Mouse (Mus musculus): Measurements from ENCODE around the gene Fate1. TPM values are rescaled to one million over a fixed set of nuclear protein-coding genes. Genes with fewer than 3 reads are reported as not detected.

Fate1 gene
- total RNA-seq (2012; rRNA removed) = not detected in 2 replicates
- total RNA-seq (2014; rRNA removed) = not detected in 2 replicates
- not detected in 2 replicates for polyA plus RNA-seq (2012; ENCODE audit: insufficient read length, low read depth)

DNA sequence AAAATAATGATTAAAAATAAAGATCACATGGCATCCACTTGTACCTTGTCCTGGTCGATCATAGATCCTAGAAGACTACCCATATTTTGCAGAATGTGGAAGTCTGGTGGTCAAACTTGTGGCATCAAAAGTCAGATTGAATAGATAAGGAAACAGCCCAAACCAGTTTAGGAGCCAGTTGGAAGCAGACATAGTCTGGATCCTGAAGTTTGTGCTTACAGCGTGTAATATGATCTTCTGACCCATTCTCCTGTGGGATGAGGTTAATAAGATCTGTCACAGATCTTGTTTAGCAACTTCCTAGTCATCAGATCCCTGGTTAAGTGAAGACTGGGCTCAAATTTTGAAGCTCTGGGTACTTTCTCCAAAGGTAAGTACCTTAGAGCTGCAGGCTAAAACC, at the start of gene Fate1:
TSS of gene Fate1 (plus strand) at position 301 of the 400 bp plus-strand sequence.
- in situ Hi-C loops (cut with MboI; ENCODE audit: low pct_ligation_motif_present, low pct_unique_long_range_greater_than_20kb, low sequenced_read_pairs) (no loop called here), dilution Hi-C loops (cut with MboI; ENCODE audit: extremely low pct_ligation_motif_present, extremely low pct_unique_long_range_greater_than_20kb, low sequenced_read_pairs) (no loop called here)
- Histone ChIP-seq H3K9ac (ENCODE audit: insufficient read depth, low read depth) (no peak within 1 kb of the TSS), H3K27me3 (replicated peaks) (no peaks in the 10 kb centered on the region), H3K4me3 (replicated peaks in 1 of 3; ENCODE audit: low read depth in 2 of 3, low read length in 2 of 3, poor library complexity in 1 of 3) (no peak within 1 kb of the TSS), H3K79me2 (replicated peaks; ENCODE audit: control insufficient read depth, extremely low read depth, insufficient read depth, poor library complexity, severe bottlenecking) (no peaks in the 10 kb centered on the region), H3K9me3 (replicated peaks; ENCODE audit: low read length) (no peaks in the 10 kb centered on the region), H3K4me1 (ENCODE audit: control insufficient read depth in 1 of 2, insufficient read depth in 2 of 2) (no peaks in the 10 kb centered on the region), H3K27ac (ENCODE audit: insufficient read depth, low read depth) (no peak within 1 kb of the TSS), H3K36me3 (replicated peaks in 1 of 2; ENCODE audit: control insufficient read depth in 1 of 2, insufficient read depth in 1 of 2, low read length in 1 of 2) (no peaks in the 10 kb centered on the region), H3K4me2 (ENCODE audit: insufficient read depth, low read depth, poor library complexity, severe bottlenecking) (no peak within 1 kb of the TSS)
- DNase-seq (ENCODE audit: extremely low read depth) = no peak
- TF ChIP-seq RCOR1 (conservative IDR thresholded peaks at IDR 0.05; ENCODE audit: low read depth, low read length) (no peak), CTCF (conservative IDR thresholded peaks at IDR 0.05 in 1 of 2, IDR thresholded peaks at IDR 0.05 in 1 of 2; ENCODE audit: low read depth in 2 of 2, low read length in 2 of 2) (no peak), POLR2AphosphoS2 (IDR thresholded peaks at IDR 0.05; ENCODE audit: low read depth, low read length) (no peak)

DNA sequence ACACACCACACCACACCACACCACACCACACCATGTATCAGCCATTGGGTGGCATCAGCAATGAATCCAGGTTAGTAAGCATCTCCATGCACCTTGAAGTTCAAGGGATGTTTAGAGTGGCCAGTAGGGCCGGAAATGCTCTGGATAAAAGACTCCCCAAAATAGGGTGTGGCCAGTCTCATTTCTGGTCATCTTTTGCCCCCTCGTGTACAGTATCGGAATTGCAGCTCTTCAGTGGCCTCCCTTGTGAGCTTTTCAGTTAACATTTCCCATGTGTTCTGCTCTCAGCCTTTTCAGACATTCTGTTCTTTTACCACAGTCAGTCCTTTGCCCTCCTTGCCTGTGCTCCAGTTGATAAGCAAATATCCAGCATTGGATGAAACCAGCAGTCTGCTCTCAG, 26.2 kb upstream of the Fate1 start:
- H3K4me1 ChIP-seq (ENCODE audit: control insufficient read depth in 1 of 2, insufficient read depth in 2 of 2) = peaks cover 0 to 3% of the 10 kb centered on the region in 2 experiments; a peak in 1 of 4 replicates
- no peaks in the 10 kb centered on the region for H3K9me3 ChIP-seq (replicated peaks; ENCODE audit: low read length)
- peak; percentile 64 for DNase-seq (ENCODE audit: extremely low read depth)
- no peak for TF ChIP-seq ZKSCAN1 (IDR thresholded peaks at IDR 0.05; ENCODE audit: borderline replicate concordance, low read depth, low read length)
- no peak for TF ChIP-seq UBTF (IDR thresholded peaks at IDR 0.05; ENCODE audit: low read depth, low read length)
- no peak for TF ChIP-seq BHLHE40 (IDR thresholded peaks at IDR 0.05; ENCODE audit: low read depth, low read length)
- no peak for TF ChIP-seq ZNF384 (IDR thresholded peaks at IDR 0.05; ENCODE audit: low read depth, low read length)
- TF ChIP-seq IRF4 (IDR thresholded peaks at IDR 0.05; ENCODE audit: low read depth, low read length) = no peak
- peak; percentile 75 for TF ChIP-seq SMC3 (IDR thresholded peaks at IDR 0.05; ENCODE audit: low read depth, low read length)
- TF ChIP-seq SIN3A (IDR thresholded peaks at IDR 0.05; ENCODE audit: low read length) = no peak
- no peak for TF ChIP-seq CHD2 (IDR thresholded peaks at IDR 0.05; ENCODE audit: low read length)
- TF ChIP-seq CTCF (conservative IDR thresholded peaks at IDR 0.05 in 1 of 2, IDR thresholded peaks at IDR 0.05 in 1 of 2; ENCODE audit: low read depth in 2 of 2, low read length in 2 of 2) = peak; percentile 48 to 79; a peak in 3 of 4 replicates
- no peak for TF ChIP-seq POLR2A (IDR thresholded peaks at IDR 0.05; ENCODE audit: low read depth, low read length)
- TF ChIP-seq JUN (IDR thresholded peaks at IDR 0.05; ENCODE audit: insufficient read depth, low read depth, low read length) = no peak
- TF ChIP-seq USF1 (IDR thresholded peaks at IDR 0.05; ENCODE audit: low read depth, low read length) = no peak
- no peak for TF ChIP-seq MXI1 (IDR thresholded peaks at IDR 0.05; ENCODE audit: low read depth, low read length)
- no peak for TF ChIP-seq POLR2AphosphoS2 (IDR thresholded peaks at IDR 0.05; ENCODE audit: low read depth, low read length)
- no peak for TF ChIP-seq ELF1 (IDR thresholded peaks at IDR 0.05; ENCODE audit: low read depth, low read length)
- TF ChIP-seq MYC (IDR thresholded peaks at IDR 0.05; ENCODE audit: low read depth, low read length) = no peak
- peak; percentile 76 for TF ChIP-seq RAD21 (IDR thresholded peaks at IDR 0.05; ENCODE audit: low read depth, low read length)
- TF ChIP-seq ETS1 (conservative IDR thresholded peaks at IDR 0.05; ENCODE audit: low read depth, low read length) = no peak
- no peak for TF ChIP-seq MAZ (IDR thresholded peaks at IDR 0.05; ENCODE audit: low read depth, low read length)
- TF ChIP-seq TBP (conservative IDR thresholded peaks at IDR 0.05; ENCODE audit: low read depth, low read length) = no peak
- no peak for TF ChIP-seq NRF1 (IDR thresholded peaks at IDR 0.05; ENCODE audit: low read depth, low read length)
- TF ChIP-seq RCOR1 (conservative IDR thresholded peaks at IDR 0.05; ENCODE audit: low read depth, low read length) = no peak
- TF ChIP-seq ZC3H11A (IDR thresholded peaks at IDR 0.05; ENCODE audit: low read depth, low read length) = no peak
- TF ChIP-seq USF2 (conservative IDR thresholded peaks at IDR 0.05; ENCODE audit: low read depth, low read length) = no peak
- H3K79me2 ChIP-seq (replicated peaks; ENCODE audit: control insufficient read depth, extremely low read depth, insufficient read depth, poor library complexity, severe bottlenecking) = no peaks in the 10 kb centered on the region
- dilution Hi-C loops (cut with MboI; ENCODE audit: extremely low pct_ligation_motif_present, extremely low pct_unique_long_range_greater_than_20kb, low sequenced_read_pairs) = no loop called here
- H3K4me3 ChIP-seq (replicated peaks in 1 of 3; ENCODE audit: low read depth in 2 of 3, low read length in 2 of 3, poor library complexity in 1 of 3) = no peak overlapping the region
- no peak overlapping the region for H3K27ac ChIP-seq (ENCODE audit: insufficient read depth, low read depth)
- no peaks in the 10 kb centered on the region for H3K27me3 ChIP-seq (replicated peaks)
- H3K4me2 ChIP-seq (ENCODE audit: insufficient read depth, low read depth, poor library complexity, severe bottlenecking) = no peak overlapping the region
- H3K36me3 ChIP-seq (replicated peaks in 1 of 2; ENCODE audit: control insufficient read depth in 1 of 2, insufficient read depth in 1 of 2, low read length in 1 of 2) = no peaks in the 10 kb centered on the region
- in situ Hi-C loops (cut with MboI; ENCODE audit: low pct_ligation_motif_present, low pct_unique_long_range_greater_than_20kb, low sequenced_read_pairs) = loop anchor here (10.0 kb wide), 1 partner anchor 292 kb away; no protein-coding TSS in a partner anchor
- no peak overlapping the region for H3K9ac ChIP-seq (ENCODE audit: insufficient read depth, low read depth)

Data from CH12.LX (cell line).